Mouse (Mus musculus) G1E (cell line): Measurements from ENCODE around the gene Necab2.

Source experiments
- CTCF ChIP-seq: IDR thresholded peaks from 2 replicates; pipeline ENCODE4 v1.5.1; 2012; ENCODE audit warnings: low read depth, low read length, inconsistent platforms, mixed read lengths
- GATA1 ChIP-seq: IDR thresholded peaks from 2 replicates; pipeline ENCODE4 v1.6.1; 2012; ENCODE audit warnings: borderline replicate concordance, low read length, inconsistent platforms, mixed read lengths
- TAL1 ChIP-seq: conservative IDR thresholded peaks from 2 replicates; pipeline ENCODE4 v1.6.1; 2012; ENCODE audit warnings: low read depth, low read length, inconsistent platforms, mixed read lengths

DNA sequence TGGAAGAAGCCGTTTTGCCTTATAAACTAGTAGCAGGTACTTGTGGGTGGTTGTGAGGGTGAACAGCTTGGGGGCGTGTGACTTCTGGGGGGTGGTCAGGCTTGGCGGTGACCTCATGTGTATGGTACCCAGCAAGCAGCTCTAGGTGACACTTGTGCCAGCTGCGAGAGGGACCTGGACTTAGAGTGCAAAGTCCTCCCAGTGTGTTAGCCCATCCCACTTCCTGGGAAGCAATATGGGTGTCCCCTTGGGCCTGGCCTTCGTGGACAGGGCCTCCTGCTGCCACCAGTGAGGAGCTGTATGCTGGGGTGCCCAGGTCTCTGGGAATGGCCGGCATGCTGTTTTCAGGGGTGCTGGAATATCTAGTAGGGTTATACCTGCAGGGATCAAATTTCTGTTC lies 7.6 kb upstream of the Necab2 start:
- TF ChIP-seq CTCF, result no peak
- no peak for TF ChIP-seq TAL1
- TF ChIP-seq GATA1, result no peak
